Mouse (Mus musculus): ENCODE data around the gene Npm3. TPM values are rescaled to one million over a fixed set of nuclear protein-coding genes. Genes with fewer than 3 reads are reported as not detected.

Gene Npm3
- polyA plus RNA-seq, 1 experiment = 175 TPM

DNA sequence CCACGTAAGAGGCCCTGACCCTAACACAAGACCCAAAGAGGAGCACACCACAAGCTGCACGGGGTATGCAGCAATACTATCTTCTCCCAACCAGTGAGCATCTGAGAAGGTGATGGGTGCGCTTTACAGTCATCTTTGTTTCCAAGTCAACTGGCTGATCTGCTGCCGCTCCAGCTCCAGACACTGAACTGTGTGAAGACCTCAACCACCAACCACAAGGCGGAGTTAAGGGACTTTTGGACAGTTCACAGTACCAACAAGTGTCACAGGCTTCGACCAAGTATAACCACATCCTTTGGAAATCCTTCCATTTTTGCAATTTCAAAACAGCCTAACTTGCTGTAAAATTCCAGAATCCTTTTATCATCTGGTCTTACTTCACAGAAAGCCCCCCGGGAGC lies 2.5 kb upstream of the Npm3 start:
- Histone ChIP-seq H3K27me3 (ENCODE audit: control insufficient read depth, insufficient read depth, insufficient read length) (no peaks in the 10 kb centered on the region), H3K36me3 (ENCODE audit: control insufficient read depth, insufficient read depth) (peaks cover 65% of the 10 kb centered on the region), H3K79me3 (ENCODE audit: low read depth) (peaks cover 7% of the 10 kb centered on the region), H3K4me3 (ENCODE audit: insufficient read depth, poor library complexity, severe bottlenecking) (no peak overlapping the region), H3ac (ENCODE audit: control insufficient read depth, insufficient read length, low read depth) (no peak overlapping the region), H3K79me2 (ENCODE audit: control insufficient read depth, insufficient read depth) (peaks cover 25% of the 10 kb centered on the region)
- TF ChIP-seq CEBPB (IDR thresholded peaks at IDR 0.05; ENCODE audit: low read depth) = no peak
- no peak for TF ChIP-seq MAX (IDR thresholded peaks at IDR 0.05)
- no peak for TF ChIP-seq MYOG (IDR thresholded peaks at IDR 0.05; ENCODE audit: control insufficient read depth, extremely low read depth, insufficient read length)
- TF ChIP-seq USF1 (IDR thresholded peaks at IDR 0.05; ENCODE audit: low read depth) = no peak
- no peak for TF ChIP-seq MYOD1 (IDR thresholded peaks at IDR 0.05; ENCODE audit: control insufficient read depth, insufficient read length, low read depth)
- no peak for TF ChIP-seq FOSL1 (IDR thresholded peaks at IDR 0.05; ENCODE audit: insufficient read depth, low read length, poor library complexity, severe bottlenecking)
- TF ChIP-seq CTCF (IDR thresholded peaks at IDR 0.05; ENCODE audit: control insufficient read depth, insufficient read depth, insufficient read length) = no peak

DNA sequence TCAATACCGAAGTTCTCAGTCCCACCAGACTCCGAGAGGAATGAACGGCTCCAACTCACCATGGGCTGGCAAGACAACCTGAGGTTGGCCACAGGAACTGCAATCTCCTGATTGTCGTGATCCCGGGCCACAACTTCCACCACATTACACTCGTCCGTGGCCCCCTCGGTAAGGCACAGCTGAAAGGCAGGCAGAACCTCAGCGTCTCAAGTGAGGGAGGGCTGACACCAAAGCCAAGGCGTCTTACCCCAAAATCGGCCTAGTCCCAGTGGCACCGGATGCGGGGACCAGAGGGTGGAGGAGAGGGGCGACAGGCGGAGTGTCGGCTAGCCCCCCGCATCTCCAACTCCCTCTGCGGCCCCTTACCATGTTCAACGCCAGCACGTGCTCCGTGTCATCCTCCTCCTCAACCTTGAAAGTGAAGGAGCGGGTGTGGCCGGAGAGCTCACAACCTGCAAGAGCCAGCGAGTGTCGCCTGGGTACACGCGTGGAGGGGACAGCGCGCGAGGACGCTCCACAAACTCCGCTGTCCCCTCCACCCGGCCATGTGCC lies 624 bp downstream of the Npm3 start:
- Histone ChIP-seq H3K79me3 (ENCODE audit: low read depth) (peaks cover 7% of the 10 kb centered on the region), H3K79me2 (ENCODE audit: control insufficient read depth, insufficient read depth) (peaks cover 25% of the 10 kb centered on the region), H3ac (ENCODE audit: control insufficient read depth, insufficient read length, low read depth) (peak overlapping the region; percentile 92), H3K36me3 (ENCODE audit: control insufficient read depth, insufficient read depth) (peaks cover 38% of the 10 kb centered on the region), H3K4me3 (ENCODE audit: insufficient read depth, poor library complexity, severe bottlenecking) (peak overlapping the region; percentile 89), H3K27me3 (ENCODE audit: control insufficient read depth, insufficient read depth, insufficient read length) (no peaks in the 10 kb centered on the region)
- TF ChIP-seq MAX (IDR thresholded peaks at IDR 0.05) (no peak), CEBPB (IDR thresholded peaks at IDR 0.05; ENCODE audit: low read depth) (no peak), MYOG (IDR thresholded peaks at IDR 0.05; ENCODE audit: control insufficient read depth, extremely low read depth, insufficient read length) (no peak), CTCF (IDR thresholded peaks at IDR 0.05; ENCODE audit: control insufficient read depth, insufficient read depth, insufficient read length) (no peak), FOSL1 (IDR thresholded peaks at IDR 0.05; ENCODE audit: insufficient read depth, low read length, poor library complexity, severe bottlenecking) (no peak), MYOD1 (IDR thresholded peaks at IDR 0.05; ENCODE audit: control insufficient read depth, insufficient read length, low read depth) (no peak), USF1 (IDR thresholded peaks at IDR 0.05; ENCODE audit: low read depth) (no peak)

DNA sequence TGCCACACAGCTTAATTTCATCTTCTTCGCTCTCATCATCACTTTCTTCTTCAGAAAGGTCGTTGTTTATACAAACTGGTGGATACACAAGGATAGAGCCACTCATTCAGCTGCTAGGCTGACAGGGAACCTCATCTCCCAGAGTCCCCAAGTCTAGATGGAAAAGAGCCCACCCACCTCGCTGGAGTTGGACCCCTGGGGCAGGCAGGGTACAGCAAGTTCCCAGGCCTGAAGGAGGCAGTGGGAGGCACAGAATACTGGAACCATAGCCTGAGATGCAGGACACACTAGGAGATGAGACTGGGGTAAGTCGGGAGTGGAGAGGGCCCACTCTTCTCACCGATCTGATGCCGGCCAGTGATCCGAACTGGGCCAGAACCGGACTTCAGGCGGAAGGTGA lies 1.2 kb downstream of the Npm3 start:
- Histone ChIP-seq H3K79me2 (ENCODE audit: control insufficient read depth, insufficient read depth) (peaks cover 25% of the 10 kb centered on the region), H3K4me3 (ENCODE audit: insufficient read depth, poor library complexity, severe bottlenecking) (peak overlapping the region; percentile 89), H3ac (ENCODE audit: control insufficient read depth, insufficient read length, low read depth) (peak overlapping the region; percentile 92), H3K79me3 (ENCODE audit: low read depth) (peaks cover 7% of the 10 kb centered on the region), H3K36me3 (ENCODE audit: control insufficient read depth, insufficient read depth) (peaks cover 32% of the 10 kb centered on the region), H3K27me3 (ENCODE audit: control insufficient read depth, insufficient read depth, insufficient read length) (peaks cover 3% of the 10 kb centered on the region)
- TF ChIP-seq MAX (IDR thresholded peaks at IDR 0.05) (no peak), MYOG (IDR thresholded peaks at IDR 0.05; ENCODE audit: control insufficient read depth, extremely low read depth, insufficient read length) (no peak), CTCF (IDR thresholded peaks at IDR 0.05; ENCODE audit: control insufficient read depth, insufficient read depth, insufficient read length) (no peak), FOSL1 (IDR thresholded peaks at IDR 0.05; ENCODE audit: insufficient read depth, low read length, poor library complexity, severe bottlenecking) (no peak), USF1 (IDR thresholded peaks at IDR 0.05; ENCODE audit: low read depth) (no peak), MYOD1 (IDR thresholded peaks at IDR 0.05; ENCODE audit: control insufficient read depth, insufficient read length, low read depth) (no peak), CEBPB (IDR thresholded peaks at IDR 0.05; ENCODE audit: low read depth) (no peak)

DNA sequence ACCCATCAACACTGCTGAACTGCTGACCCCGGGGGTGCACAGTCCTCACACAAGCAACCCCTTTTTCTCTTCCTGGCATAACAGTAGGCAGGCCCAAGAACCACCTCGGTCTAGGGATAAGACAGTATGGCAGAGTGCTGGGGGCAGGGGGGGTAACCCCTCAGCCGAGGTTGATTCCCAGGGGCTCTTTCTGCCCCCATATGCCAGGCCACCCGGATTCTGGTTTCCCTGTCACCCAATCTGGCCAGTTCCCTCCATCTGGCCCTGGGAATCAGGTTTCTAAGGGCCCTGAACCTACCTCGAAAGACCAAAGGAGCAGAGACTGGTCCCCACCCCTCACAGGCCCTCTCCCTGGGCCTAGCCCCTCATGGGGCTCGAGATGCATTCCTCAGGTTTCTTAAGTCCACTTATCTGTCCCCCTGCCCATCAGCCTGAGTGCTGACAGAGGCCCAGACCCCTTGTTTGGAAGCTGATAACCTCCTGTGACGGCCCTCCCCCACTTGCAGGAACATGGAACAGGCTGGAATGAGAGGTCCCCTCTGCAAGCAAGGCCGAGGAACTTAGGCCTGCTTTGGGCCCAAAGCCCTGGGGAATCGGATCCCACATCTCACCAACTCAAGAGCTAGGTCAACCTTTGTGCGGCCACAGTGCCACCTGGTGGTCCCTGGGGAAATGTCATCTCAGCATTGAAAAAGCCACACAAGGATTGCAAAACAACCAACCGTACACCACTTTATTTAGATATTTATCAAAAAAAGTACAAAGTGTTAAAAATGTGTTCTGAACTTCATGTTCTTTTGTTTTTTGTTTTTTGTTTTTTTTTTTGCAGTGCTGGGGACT lies 2.1 kb downstream of the Npm3 start:
- Histone ChIP-seq H3K79me2 (ENCODE audit: control insufficient read depth, insufficient read depth) (peaks cover 25% of the 10 kb centered on the region), H3K27me3 (ENCODE audit: control insufficient read depth, insufficient read depth, insufficient read length) (peaks cover 11% of the 10 kb centered on the region), H3ac (ENCODE audit: control insufficient read depth, insufficient read length, low read depth) (peak overlapping the region; percentile 24), H3K79me3 (ENCODE audit: low read depth) (peaks cover 7% of the 10 kb centered on the region), H3K4me3 (ENCODE audit: insufficient read depth, poor library complexity, severe bottlenecking) (no peak overlapping the region), H3K36me3 (ENCODE audit: control insufficient read depth, insufficient read depth) (peaks cover 24% of the 10 kb centered on the region)
- TF ChIP-seq CTCF (IDR thresholded peaks at IDR 0.05; ENCODE audit: control insufficient read depth, insufficient read depth, insufficient read length) = peak; percentile 70
- TF ChIP-seq USF1 (IDR thresholded peaks at IDR 0.05; ENCODE audit: low read depth) = no peak
- TF ChIP-seq MAX (IDR thresholded peaks at IDR 0.05) = no peak
- no peak for TF ChIP-seq MYOG (IDR thresholded peaks at IDR 0.05; ENCODE audit: control insufficient read depth, extremely low read depth, insufficient read length)
- TF ChIP-seq FOSL1 (IDR thresholded peaks at IDR 0.05; ENCODE audit: insufficient read depth, low read length, poor library complexity, severe bottlenecking) = no peak
- TF ChIP-seq CEBPB (IDR thresholded peaks at IDR 0.05; ENCODE audit: low read depth) = peak; percentile 76
- TF ChIP-seq MYOD1 (IDR thresholded peaks at IDR 0.05; ENCODE audit: control insufficient read depth, insufficient read length, low read depth) = no peak

DNA sequence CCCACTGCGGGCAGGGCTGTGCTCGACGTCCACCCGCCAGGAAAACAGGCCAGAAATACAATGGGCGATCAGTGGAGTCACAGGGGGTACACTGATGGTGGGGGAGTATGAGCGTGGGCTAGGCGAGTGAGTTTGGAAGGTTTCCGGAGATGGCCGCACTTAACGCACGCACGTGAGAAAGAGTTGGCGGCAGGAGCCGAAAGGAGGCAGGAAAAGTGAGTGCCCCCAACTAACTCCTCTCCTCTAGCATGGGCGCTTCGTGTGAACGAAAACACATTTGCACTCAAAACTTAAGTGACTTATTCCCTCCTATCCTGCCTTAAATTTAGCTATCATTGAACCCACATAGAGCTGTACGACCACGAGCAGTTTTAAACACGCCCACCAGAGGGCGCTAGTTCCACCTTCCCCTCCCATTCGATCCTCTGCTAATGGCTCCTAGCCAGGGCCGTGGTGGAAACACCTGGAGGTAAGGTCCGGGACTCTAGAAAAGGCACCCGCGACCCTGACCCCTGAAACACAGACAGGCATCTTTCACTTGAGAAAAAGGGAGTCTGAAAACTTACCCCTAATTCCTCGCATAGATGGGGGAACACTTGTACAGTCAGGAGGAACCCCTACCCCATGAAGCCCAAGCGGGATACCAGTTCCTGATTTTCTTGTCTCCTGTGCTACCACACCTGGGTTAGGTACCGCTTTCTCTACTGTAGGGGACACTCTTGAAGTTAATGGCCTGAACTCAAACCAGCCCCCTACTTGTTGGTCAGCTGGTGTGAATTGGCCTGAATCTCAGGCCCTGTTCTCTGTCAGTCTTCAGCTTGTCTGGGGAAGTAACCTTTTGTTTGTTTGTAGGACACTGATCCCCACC lies 3.0 kb downstream of the Npm3 start:
- H3K79me2 ChIP-seq (ENCODE audit: control insufficient read depth, insufficient read depth) = peaks cover 17% of the 10 kb centered on the region
- H3K79me3 ChIP-seq (ENCODE audit: low read depth) = peaks cover 7% of the 10 kb centered on the region
- no peak overlapping the region for H3K4me3 ChIP-seq (ENCODE audit: insufficient read depth, poor library complexity, severe bottlenecking)
- peaks cover 20% of the 10 kb centered on the region for H3K27me3 ChIP-seq (ENCODE audit: control insufficient read depth, insufficient read depth, insufficient read length)
- H3K36me3 ChIP-seq (ENCODE audit: control insufficient read depth, insufficient read depth) = peaks cover 16% of the 10 kb centered on the region
- peak; percentile 30 for TF ChIP-seq MAX (IDR thresholded peaks at IDR 0.05)
- no peak for TF ChIP-seq MYOG (IDR thresholded peaks at IDR 0.05; ENCODE audit: control insufficient read depth, extremely low read depth, insufficient read length)
- peak; percentile 64 for TF ChIP-seq CTCF (IDR thresholded peaks at IDR 0.05; ENCODE audit: control insufficient read depth, insufficient read depth, insufficient read length)
- H3ac ChIP-seq (ENCODE audit: control insufficient read depth, insufficient read length, low read depth) = no peak overlapping the region

Measured in C2C12 (cell line).